Mouse (Mus musculus) splenic B cell, adult 2 months (primary cell): ENCODE measurements around the gene Fam168b.
A peak's percentile ranks its signal among the peaks of the same experiment; 100 is the strongest.

Source experiments
- DNase-seq: peaks from one replicate; pipeline ENCODE4 v3.0.0-alpha.2; 2011; ENCODE audit warnings: low read depth, low spot score
- H3K27me3 ChIP-seq: 2 replicates; pipeline ENCODE4 v1.6.1; 2012; ENCODE audit warnings: mild to moderate bottlenecking, low read length, moderate library complexity, mixed read lengths; ENCODE audit not compliant: control insufficient read depth, poor library complexity, insufficient read depth, severe bottlenecking
- H3K36me3 ChIP-seq: 2 replicates; pipeline ENCODE4 v1.6.1; 2012; ENCODE audit warnings: mild to moderate bottlenecking, low read length, moderate library complexity, mixed read lengths; ENCODE audit not compliant: control insufficient read depth, poor library complexity, insufficient read depth, severe bottlenecking

Fam168b gene

GRCm38 (mm10) chr1:34812407-34813247 is 30.2 kb downstream of the Fam168b start:
- DNase-seq, result peak; percentile 29
- peaks cover 10% of the 10 kb centered on the region; the same call in 1 of the 2 replicates for H3K36me3 ChIP-seq
- H3K27me3 ChIP-seq, result no peaks in the 10 kb centered on the region

- DNase-seq, result no peak
- Histone ChIP-seq H3K36me3 (peaks cover 8% of the 10 kb centered on the region; the same call in 1 of the 2 replicates), H3K27me3 (no peaks in the 10 kb centered on the region)
Measured at GRCm38 (mm10) chr1:34811581-34811980, 31.3 kb downstream of the Fam168b start.

GRCm38 (mm10) chr1:34811035-34811434 is 31.8 kb downstream of the Fam168b start:
- no peak for DNase-seq

GRCm38 (mm10) chr1:34810293-34810692 is 32.6 kb downstream of the Fam168b start:
- no peak for DNase-seq
- H3K36me3 ChIP-seq, result peaks cover 8% of the 10 kb centered on the region; the same call in 1 of the 2 replicates
- H3K27me3 ChIP-seq, result no peaks in the 10 kb centered on the region

More at GRCm38 (mm10) chr1:34811035-34811434, 31.8 kb downstream of the Fam168b start:
- Histone ChIP-seq H3K36me3 (peaks cover 8% of the 10 kb centered on the region; the same call in 1 of the 2 replicates), H3K27me3 (no peaks in the 10 kb centered on the region)

- Histone ChIP-seq H3K27me3 (no peaks in the 10 kb centered on the region), H3K36me3 (peaks cover under 1% of the 10 kb centered on the region; the same call in 1 of the 2 replicates)
- no peak for DNase-seq
Measured at GRCm38 (mm10) chr1:34808445-34808844, 34.4 kb downstream of the Fam168b start.

- H3K36me3 ChIP-seq, result no peaks in the 10 kb centered on the region; the same call in 1 of the 2 replicates
- DNase-seq, result no peak
Measured at GRCm38 (mm10) chr1:34805931-34806520, 36.8 kb downstream of the Fam168b start.

GRCm38 (mm10) chr1:34804863-34805262 is 38.0 kb downstream of the Fam168b start:
- H3K36me3 ChIP-seq, result no peaks in the 10 kb centered on the region

More at GRCm38 (mm10) chr1:34805931-34806520, 36.8 kb downstream of the Fam168b start:
- H3K27me3 ChIP-seq, result no peaks in the 10 kb centered on the region

GRCm38 (mm10) chr1:34802290-34802642 is 40.6 kb downstream of the Fam168b start:
- DNase-seq, result peak; percentile 51
- H3K27me3 ChIP-seq, result no peaks in the 10 kb centered on the region
- no peaks in the 10 kb centered on the region for H3K36me3 ChIP-seq

More at GRCm38 (mm10) chr1:34804863-34805262, 38.0 kb downstream of the Fam168b start:
- no peak for DNase-seq
- H3K27me3 ChIP-seq, result no peaks in the 10 kb centered on the region

GRCm38 (mm10) chr1:34801616-34802289 is 41.1 kb downstream of the Fam168b start:
- DNase-seq, result peak; percentile 63
- Histone ChIP-seq H3K27me3 (no peaks in the 10 kb centered on the region), H3K36me3 (no peaks in the 10 kb centered on the region)

GRCm38 (mm10) chr1:34799140-34799539 is 43.7 kb downstream of the Fam168b start:
- no peaks in the 10 kb centered on the region for H3K27me3 ChIP-seq
- H3K36me3 ChIP-seq, result no peaks in the 10 kb centered on the region
- DNase-seq, result no peak

GRCm38 (mm10) chr1:34793304-34794300 is 49.3 kb downstream of the Fam168b start:
- H3K36me3 ChIP-seq, result no peaks in the 10 kb centered on the region
- no peaks in the 10 kb centered on the region for H3K27me3 ChIP-seq

GRCm38 (mm10) chr1:34783538-34784161 is 59.2 kb downstream of the Fam168b start:
- DNase-seq, result no peak
- H3K36me3 ChIP-seq, result no peaks in the 10 kb centered on the region

More at GRCm38 (mm10) chr1:34793304-34794300, 49.3 kb downstream of the Fam168b start:
- no peak for DNase-seq

GRCm38 (mm10) chr1:34775870-34776269 is 67.0 kb downstream of the Fam168b start:
- Histone ChIP-seq H3K36me3 (no peaks in the 10 kb centered on the region), H3K27me3 (no peaks in the 10 kb centered on the region)
- DNase-seq, result no peak

More at GRCm38 (mm10) chr1:34783538-34784161, 59.2 kb downstream of the Fam168b start:
- no peaks in the 10 kb centered on the region for H3K27me3 ChIP-seq
